Mouse (Mus musculus) kidney, postnatal 0 days (tissue): Measurements from ENCODE around the gene Ppp1r16b. TPM values are rescaled to one million over a fixed set of nuclear protein-coding genes. Genes with fewer than 3 reads are reported as not detected.

ENCODE experiments used
- ATAC-seq: fragments of 200-750 bp; cut with Nextera tagmentation; replicated peaks from 2 replicates; pipeline ENCODE4 v1.8.0; 2017; ENCODE audit warnings: low read depth, moderate number of reproducible peaks, moderate TSS enrichment, moderate library complexity; ENCODE audit not compliant: low FRiP score
- DNase-seq: peaks from one replicate; pipeline ENCODE4 v3.0.0-alpha.2; 2016; ENCODE audit warnings: low spot score
- H3K27ac ChIP-seq: fragments of 300-500 bp; sonication (generic); 2 replicates; pipeline ENCODE4 v1.5.1; 2014; ENCODE audit warnings: mild to moderate bottlenecking
- H3K27me3 ChIP-seq: fragments of 300-500 bp; sonication (generic); 2 replicates; pipeline ENCODE4 v1.6.1; 2014; ENCODE audit warnings: low read length, mixed read lengths; ENCODE audit not compliant: insufficient read depth
- H3K36me3 ChIP-seq: fragments of 300-500 bp; sonication (generic); 2 replicates; pipeline ENCODE4 v1.6.1; 2014; ENCODE audit warnings: low read length, mixed read lengths; ENCODE audit not compliant: insufficient read depth
- H3K4me1 ChIP-seq: fragments of 300-500 bp; sonication (generic); replicated peaks from 2 replicates; pipeline ENCODE4 v1.6.1; 2014; ENCODE audit warnings: antibody characterized with exemption, low read length, mixed read lengths; ENCODE audit not compliant: insufficient read depth
- H3K4me2 ChIP-seq: fragments of 300-500 bp; sonication (generic); 2 replicates; pipeline ENCODE4 v1.6.1; 2014; ENCODE audit warnings: mild to moderate bottlenecking, low read length, moderate library complexity, mixed read lengths
- H3K4me3 ChIP-seq: fragments of 300-500 bp; sonication (generic); replicated peaks from 2 replicates; pipeline ENCODE4 v1.5.1; 2014; ENCODE audit warnings: low read depth, low read length
- H3K9ac ChIP-seq: fragments of 300-500 bp; sonication (generic); 2 replicates; pipeline ENCODE4 v1.6.1; 2014; ENCODE audit warnings: low read depth, low read length
- H3K9me3 ChIP-seq: fragments of 300-500 bp; sonication (generic); replicated peaks from 2 replicates; pipeline ENCODE4 v1.6.1; 2016; ENCODE audit warnings: low read length, inconsistent platforms, mixed read lengths
- CTCF ChIP-seq: IDR thresholded peaks from 2 replicates; pipeline ENCODE4 v1.5.1; 2016; ENCODE audit warnings: antibody characterized with exemption, low read depth, mild to moderate bottlenecking, moderate library complexity
- WGBS: fragments of 180-500 bp; shearing (Covaris S2); extraction: QIAGEN DNeasy Blood & Tissue Kit; methylation state at CpG from one replicate; pipeline ENCODE4 v1.1.7; 2014; 5-methylcytosine and 5-hydroxymethylcytosine counted together
- polyA plus RNA-seq: library from polyadenylated mRNA; unstranded; fragments of >200 nt; fragmentation: Nextera tagmentation; extraction: Ambion mirVana; gene quantifications from 2 replicates; pipeline ENCODE4 v1.2.1, GENCODE M21; 2015

Gene Ppp1r16b
- polyA plus RNA-seq, 1 experiment from 2014 or later, result 10.1 TPM

DNA sequence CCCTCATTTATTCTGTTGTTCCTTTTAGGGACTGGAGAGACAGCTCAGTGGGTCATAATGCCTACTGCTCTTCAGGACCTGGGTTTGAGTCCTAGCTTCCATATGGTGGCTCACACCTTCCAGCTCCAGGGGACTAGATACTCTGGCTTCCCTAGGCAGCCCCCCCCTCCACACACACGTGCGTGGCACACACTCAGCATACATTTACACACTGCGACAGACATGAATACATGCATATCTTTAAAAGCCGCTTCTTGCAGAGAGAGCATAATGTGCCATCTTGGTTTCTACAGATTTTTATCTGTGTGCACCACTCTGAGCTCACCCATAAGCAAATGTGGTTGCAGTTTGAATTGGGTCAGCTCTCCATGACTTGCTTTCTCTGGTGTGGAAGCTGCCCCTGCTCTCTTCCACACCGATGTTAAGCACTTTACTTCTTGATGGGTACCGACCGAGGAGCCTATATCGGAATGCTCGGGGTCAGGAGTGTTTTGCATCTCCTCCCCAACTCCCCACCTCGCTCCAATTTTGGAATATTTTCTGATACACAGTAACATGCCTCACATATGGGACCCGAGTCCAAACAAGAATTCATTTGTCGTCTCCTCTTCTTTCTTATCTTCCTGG is 10.8 kb downstream of the Ppp1r16b start:
- WGBS, result 88% methylated on average over 12 of the region's 12 CpGs
- Histone ChIP-seq H3K27ac (no peak overlapping the region), H3K9me3 (no peaks in the 10 kb centered on the region), H3K36me3 (no peaks in the 10 kb centered on the region), H3K4me3 (no peak overlapping the region), H3K27me3 (no peaks in the 10 kb centered on the region), H3K4me1 (peaks cover 9% of the 10 kb centered on the region; the same call in 1 of the 2 replicates), H3K9ac (no peak overlapping the region), H3K4me2 (no peak overlapping the region)
- no peak for ATAC-seq
- no peak for DNase-seq
- no peak for TF ChIP-seq CTCF

DNA sequence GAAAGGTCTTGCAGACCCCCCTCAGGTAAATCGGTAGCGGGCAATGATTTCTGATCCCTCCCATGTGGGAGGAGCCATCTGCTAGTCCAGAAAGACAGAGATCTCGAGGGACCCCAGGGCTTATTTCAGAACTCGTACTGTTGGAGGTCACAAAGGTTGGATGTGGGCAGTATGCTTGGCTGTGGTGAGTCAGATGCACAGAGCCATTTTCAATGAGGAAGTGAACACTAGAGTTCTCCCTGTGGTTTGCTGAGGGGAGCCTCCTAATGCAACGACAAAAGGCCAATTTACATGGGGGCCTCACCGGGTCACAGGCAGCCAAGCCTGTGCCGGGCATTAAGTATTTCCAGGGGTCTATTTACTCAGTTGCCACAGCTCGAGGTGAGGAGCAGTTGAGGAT is 12.7 kb downstream of the Ppp1r16b start:
- H3K27ac ChIP-seq, result no peak overlapping the region
- no peak for TF ChIP-seq CTCF
- H3K4me3 ChIP-seq, result no peak overlapping the region
- H3K27me3 ChIP-seq, result no peaks in the 10 kb centered on the region
- DNase-seq, result no peak
- no peaks in the 10 kb centered on the region for H3K36me3 ChIP-seq
- no peaks in the 10 kb centered on the region for H3K9me3 ChIP-seq
- H3K9ac ChIP-seq, result no peak overlapping the region
- WGBS, result 52% methylated on average over 8 of the region's 8 CpGs
- no peak for ATAC-seq
- H3K4me2 ChIP-seq, result no peak overlapping the region
- peaks cover 8% of the 10 kb centered on the region; the same call in 1 of the 2 replicates for H3K4me1 ChIP-seq

DNA sequence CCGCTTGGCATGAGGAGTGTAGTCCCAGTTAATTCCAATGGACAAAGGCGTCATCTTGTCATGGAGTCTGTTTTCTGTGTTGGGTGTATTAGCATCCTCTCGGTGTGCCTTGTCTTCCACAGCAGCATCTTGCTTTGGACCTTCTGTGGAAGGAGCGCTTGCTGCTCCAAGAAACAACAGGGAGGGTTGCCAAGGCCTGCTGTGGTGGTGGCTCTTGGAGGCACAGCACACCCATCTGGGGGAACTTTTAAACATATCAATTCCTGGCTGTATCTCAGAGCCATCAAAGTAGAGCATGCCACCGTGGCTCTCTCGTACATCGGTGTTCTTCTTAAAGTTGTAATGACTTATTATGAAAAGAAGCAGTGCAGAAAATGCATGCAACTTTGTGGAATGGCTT is 13.9 kb downstream of the Ppp1r16b start:
- Histone ChIP-seq H3K4me3 (no peak overlapping the region), H3K36me3 (no peaks in the 10 kb centered on the region), H3K27ac (no peak overlapping the region), H3K9me3 (no peaks in the 10 kb centered on the region), H3K9ac (no peak overlapping the region), H3K4me1 (no peaks in the 10 kb centered on the region), H3K4me2 (no peak overlapping the region), H3K27me3 (no peaks in the 10 kb centered on the region)
- ATAC-seq (no peak), DNase-seq (no peak)
- 92% methylated on average over 7 of the region's 7 CpGs for WGBS
- TF ChIP-seq CTCF, result no peak

DNA sequence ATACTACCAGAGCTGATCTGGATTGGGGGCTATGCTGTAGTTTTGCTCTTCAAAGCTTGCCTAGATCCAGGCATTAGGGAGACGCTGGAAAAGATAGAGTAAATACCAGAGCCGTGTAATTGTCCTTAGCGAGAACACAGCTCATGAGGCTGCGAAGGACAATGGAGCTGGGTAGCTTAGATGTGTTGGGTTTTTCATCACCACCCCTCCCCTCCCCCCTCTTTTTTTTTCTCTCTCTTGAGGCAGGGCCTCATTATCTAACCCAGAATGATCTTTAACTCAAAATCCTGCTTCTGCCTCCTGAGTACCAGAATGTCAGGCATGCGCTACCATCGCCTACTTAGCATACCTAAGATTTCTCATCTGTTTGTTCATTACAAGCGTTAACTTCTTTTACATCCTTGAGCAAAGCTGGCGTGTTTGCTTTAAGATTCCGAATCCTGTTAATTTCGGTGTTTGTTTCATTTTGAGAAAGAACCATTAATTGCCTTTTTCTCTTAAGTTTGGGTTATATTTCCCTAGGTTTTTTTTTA is 15.2 kb downstream of the Ppp1r16b start:
- Histone ChIP-seq H3K4me3 (no peak overlapping the region), H3K9ac (no peak overlapping the region), H3K4me2 (no peak overlapping the region), H3K9me3 (no peaks in the 10 kb centered on the region), H3K27ac (no peak overlapping the region), H3K36me3 (no peaks in the 10 kb centered on the region), H3K4me1 (no peaks in the 10 kb centered on the region), H3K27me3 (no peaks in the 10 kb centered on the region)
- TF ChIP-seq CTCF, result no peak
- ATAC-seq (no peak), DNase-seq (no peak)
- WGBS, result 84% methylated on average over 10 of the region's 10 CpGs

DNA sequence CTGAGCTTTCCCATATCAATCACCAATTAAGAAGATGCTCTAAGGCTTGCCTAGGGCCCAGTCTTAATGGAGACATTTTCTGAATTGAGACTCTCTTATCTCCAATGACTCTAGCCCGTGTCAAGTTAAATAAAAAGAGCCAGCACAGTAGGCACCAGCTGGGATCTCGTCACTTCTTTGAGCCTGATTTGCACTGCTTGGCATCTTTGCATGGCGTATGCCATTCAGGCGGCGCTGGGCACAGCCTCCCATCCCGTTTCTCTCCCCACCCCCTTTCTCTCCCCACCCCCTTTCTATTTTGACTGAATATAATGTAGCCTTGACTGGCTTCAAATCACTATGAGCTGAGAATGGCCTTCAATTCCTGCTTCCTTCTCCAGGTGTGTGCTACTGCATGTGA is 16.5 kb downstream of the Ppp1r16b start:
- Histone ChIP-seq H3K27ac (no peak overlapping the region), H3K4me3 (no peak overlapping the region), H3K36me3 (no peaks in the 10 kb centered on the region), H3K9me3 (no peaks in the 10 kb centered on the region), H3K9ac (no peak overlapping the region), H3K4me2 (no peak overlapping the region), H3K4me1 (no peaks in the 10 kb centered on the region), H3K27me3 (no peaks in the 10 kb centered on the region)
- DNase-seq (no peak), ATAC-seq (no peak)
- TF ChIP-seq CTCF, result no peak
- 81% methylated on average over 6 of the region's 6 CpGs for WGBS

DNA sequence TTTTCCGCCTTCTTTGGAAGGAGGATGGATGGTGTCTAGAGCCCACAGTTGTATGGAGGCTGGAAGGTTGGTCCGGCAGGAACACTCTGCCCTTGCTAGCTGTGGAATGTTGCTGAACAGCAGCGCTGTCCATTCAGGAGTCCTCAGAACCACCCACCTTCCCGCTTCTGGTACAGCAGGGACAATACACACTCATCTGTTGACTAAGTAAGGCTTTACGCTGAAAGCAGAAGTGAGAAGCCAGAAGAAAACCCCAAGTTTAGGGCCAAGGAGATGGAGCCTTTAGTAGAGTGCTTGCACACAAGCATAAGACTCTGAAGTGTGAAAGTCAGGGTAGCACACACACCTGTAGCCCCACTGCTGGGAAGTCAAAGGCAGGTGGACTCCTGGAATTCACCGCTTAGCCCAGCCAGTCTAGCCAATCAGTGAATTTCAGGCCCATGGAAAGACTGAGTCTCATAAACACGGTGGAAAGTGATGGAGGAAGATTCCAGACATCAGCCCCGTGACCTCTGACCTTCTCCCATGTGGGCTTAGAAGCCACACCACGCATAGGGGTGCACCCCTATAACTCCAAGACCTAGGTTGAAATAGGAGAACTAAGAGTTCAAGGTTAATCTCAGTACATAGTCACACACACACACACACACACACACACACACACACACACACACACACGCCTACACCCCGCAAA is 17.3 kb downstream of the Ppp1r16b start:
- H3K9me3 ChIP-seq, result no peaks in the 10 kb centered on the region
- WGBS, result 40% methylated on average over 11 of the region's 11 CpGs
- H3K27ac ChIP-seq, result no peak overlapping the region
- ATAC-seq (no peak), DNase-seq (no peak)
- no peaks in the 10 kb centered on the region for H3K27me3 ChIP-seq
- no peak overlapping the region for H3K4me3 ChIP-seq
- TF ChIP-seq CTCF, result no peak
- no peak overlapping the region for H3K9ac ChIP-seq
- no peaks in the 10 kb centered on the region for H3K36me3 ChIP-seq
- no peak overlapping the region for H3K4me2 ChIP-seq
- H3K4me1 ChIP-seq, result no peaks in the 10 kb centered on the region
